Mouse (Mus musculus): ENCODE measurements around the gene Tubgcp2.

The Tubgcp2 gene

GRCm38 (mm10) chr7:140036281-140037170 lies at the start of gene Tubgcp2, which contains the start of gene Zfp511:
TSS of gene Tubgcp2 (minus strand) at chr7:140036669.
TSS of gene Zfp511 (plus strand) at chr7:140036391.
- peak; percentile 87 for DNase-seq

- peak; percentile 77 for DNase-seq
Measured at GRCm38 (mm10) chr7:140082242-140082678, 45.8 kb upstream of the Tubgcp2 start, which contains the start of gene Caly. TSS of gene Caly (minus strand) at chr7:140082548.

DNA sequence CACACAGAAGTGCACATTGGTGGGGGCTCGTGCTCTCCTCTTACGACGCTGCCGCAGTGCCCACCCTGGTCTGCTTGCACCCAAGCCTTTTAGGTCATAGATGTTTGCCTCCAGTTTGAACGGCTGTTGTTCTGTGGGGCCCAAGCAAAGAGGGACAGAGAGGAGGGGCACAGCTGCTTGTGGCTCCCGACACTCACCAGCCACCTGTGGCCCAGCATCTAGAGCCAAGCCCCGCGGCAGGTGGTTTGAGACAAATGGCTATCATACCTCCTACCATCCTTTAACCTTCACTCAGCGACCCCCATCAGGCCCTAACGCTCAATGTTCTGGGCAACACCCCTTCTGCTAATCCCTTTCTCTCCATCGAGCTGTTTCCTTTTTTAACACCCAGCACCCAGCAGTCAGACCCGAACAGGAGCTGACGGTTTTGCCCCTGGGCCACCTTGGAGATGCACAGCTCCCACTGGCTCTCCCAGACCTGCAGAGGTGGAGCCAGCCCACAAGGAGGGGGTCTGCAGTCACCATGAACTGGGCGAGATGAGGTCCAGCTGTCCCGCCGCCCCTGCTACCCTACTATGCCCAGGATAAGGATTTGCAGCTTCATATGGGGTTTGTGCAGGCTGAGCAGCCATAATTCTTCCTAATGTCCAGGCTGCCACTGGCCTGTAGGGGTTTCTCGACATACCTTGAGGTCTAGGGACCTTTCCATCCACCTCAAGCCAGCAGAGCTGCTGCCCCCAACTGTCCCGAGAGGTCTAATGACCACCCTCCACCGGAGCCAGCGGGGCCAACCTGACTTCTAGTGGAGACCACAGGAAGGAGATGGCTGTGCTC lies 45.2 kb upstream of the Tubgcp2 start:
- DNase-seq, result no peak

GRCm38 (mm10) chr7:140080503-140081156 lies 44.2 kb upstream of the Tubgcp2 start:
- peak; percentile 62 for DNase-seq

DNA sequence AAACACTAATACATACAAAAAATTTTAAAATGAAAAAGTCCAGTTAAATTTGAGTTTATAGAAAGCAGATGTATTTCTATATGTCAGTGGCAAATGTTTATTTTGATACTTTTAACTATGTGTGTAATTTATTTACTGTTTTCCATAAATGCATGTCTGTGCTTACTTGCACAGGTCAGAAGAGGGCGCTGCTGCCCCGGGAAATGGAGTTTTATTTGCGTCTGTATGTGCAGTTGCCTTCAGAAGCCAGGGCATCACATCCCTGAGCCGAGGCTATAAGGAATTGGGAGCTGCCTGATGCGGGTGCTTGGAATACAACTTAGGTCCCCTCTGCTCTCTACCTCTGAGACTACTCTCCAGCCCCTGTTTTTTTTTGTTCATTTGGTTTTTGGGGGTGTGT lies 42.2 kb upstream of the Tubgcp2 start:
- peak; percentile 78 for DNase-seq

DNA sequence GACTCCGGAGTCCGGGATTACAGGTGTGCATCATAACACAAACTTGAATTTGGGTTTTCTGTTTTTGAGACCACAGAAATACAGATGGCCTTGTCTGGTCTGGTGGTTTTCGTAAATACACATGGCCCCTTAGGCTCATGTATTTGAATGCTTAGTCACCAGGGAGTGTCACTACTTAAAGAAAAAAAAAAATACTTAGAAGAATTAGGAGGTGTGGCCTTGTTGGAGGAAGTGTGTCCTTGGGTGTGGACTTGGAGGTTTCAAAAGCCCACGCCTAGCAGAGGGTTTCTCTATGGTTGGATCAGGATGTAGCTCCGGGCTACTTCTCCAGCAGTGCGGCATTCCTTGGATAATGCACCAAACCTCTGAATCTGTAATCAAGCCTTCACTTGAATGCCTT lies 41.2 kb upstream of the Tubgcp2 start:
- no peak for DNase-seq

DNA sequence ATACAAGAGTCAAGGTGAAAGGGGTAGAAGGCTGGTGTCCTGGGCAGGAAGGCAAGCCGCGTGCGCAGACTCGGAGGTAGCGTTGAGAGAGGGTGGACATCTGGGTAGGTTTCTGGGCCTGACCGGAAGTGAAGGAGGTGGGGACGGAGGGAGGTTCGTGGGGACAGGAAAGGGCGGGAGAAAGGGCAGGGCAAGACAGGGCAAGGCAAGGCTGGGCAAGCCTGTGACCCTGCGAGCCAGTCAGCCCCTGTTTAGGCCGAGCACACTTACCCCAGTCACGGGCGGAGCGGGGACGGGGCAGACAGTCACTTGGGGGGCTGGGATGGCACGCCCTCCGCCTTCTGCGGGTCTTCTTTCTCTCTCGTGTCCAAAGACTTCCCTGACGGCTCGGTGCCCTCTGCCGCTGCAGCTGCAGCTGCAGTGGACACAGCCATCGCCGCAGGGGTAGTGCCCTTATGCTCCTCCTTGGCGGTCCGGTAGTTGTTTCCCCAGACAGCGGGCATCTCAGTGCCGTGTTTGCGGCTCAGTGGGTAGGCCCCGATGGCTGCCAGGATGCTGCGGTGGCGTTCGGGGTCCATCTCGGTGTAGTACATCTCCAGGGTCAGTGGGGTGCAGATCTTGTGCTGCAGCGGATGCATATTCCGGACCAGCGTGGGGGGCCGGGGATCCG lies 33.7 kb upstream of the Tubgcp2 start:
- no peak for DNase-seq

DNA sequence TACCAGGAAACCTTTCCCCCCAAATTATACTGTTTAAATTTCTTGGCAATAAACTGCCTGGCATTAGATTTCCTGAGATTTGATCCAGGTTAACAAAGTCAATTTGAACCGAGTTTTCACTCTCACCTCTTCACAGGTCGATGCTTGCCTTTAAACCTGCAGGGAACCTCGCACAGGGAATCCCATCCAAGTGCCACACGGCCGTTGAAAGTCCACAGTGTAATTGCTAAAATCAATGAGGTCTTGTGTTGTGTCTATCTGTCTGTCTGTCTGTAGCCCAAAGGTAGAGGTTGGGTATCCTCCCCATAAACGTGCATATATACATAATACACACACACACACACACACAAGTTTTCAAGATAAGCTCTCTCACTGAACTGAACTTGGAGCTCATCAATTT lies 30.9 kb upstream of the Tubgcp2 start:
- no peak for DNase-seq

DNA sequence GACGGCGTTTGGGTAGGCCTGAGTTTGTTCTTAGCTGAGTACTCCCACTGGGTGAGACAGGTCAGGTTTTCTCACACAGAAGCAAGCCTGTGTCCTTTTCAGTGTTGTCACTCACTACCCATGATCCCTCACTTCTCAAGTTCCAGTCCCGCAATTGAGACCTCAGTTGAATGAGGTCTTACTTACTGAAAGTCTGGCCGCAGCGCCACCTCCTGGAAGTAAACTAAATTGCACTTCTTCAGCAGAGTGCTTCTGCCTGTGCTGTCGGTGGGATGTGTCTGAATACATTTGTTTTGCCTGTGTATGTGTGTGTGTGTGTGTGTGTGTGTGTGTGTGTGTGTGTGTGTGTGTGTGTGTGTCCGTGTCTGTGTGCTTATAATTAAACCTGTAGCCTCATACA lies 26.6 kb upstream of the Tubgcp2 start:
- DNase-seq, result peak; percentile 83

GRCm38 (mm10) chr7:140062307-140062706 lies 25.8 kb upstream of the Tubgcp2 start:
- DNase-seq, result peak; percentile 44

- no peak for DNase-seq
Measured at GRCm38 (mm10) chr7:140061832-140062130, 25.3 kb upstream of the Tubgcp2 start.

GRCm38 (mm10) chr7:140060936-140061831 lies 24.7 kb upstream of the Tubgcp2 start:
- peak; percentile 23 for DNase-seq

- DNase-seq, result no peak
Measured at GRCm38 (mm10) chr7:140059601-140060000, 23.1 kb upstream of the Tubgcp2 start.

GRCm38 (mm10) chr7:140058528-140058927 lies 22.1 kb upstream of the Tubgcp2 start:
- no peak for DNase-seq

DNA sequence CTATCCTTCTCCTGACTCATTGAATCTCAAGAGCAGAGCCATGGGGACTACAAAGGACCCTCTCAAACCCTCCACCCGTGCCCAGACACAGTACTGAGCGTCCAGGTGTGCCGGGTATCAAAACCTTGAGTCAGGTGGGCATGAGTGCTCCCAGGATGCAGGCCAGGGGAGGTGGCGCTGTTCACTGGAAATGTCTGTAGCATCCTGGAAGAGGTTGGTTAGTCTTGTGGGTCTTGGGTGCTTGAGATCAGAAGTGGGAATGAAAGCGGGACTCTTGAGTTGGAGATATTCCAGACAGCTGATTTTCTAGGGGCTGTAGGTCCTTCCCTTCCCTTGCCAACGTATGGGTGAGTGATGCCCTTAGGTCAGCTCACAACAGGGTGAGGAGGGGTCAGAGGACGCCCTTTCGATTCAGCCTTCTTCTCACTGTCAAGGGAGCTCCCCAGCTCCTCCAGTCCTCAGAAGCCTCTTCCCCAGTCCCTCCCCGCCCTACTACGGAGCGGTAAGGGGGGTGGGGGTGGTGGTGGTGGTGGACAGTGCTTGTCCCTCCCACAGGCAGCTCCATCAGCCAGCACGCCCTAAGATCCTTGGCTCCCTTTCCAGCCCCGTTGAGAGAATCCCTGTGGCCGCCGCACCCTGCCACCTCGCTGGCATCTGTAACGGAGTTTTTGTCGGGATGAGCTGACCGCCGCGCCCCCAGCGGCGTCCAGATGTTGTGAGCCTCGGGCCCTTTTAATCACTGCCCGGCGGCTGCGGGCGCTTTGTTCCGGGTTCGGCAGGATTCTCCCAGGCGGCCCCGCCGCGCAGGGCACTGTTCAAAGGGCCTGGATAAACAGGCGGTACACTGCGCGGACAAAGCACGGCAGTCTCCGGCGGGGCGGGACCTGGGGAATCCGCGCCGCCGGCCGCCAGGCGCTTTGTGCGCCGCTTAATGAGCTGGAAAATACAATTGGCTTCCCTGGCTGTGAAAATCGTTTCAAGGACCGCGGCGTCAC lies 21.2 kb upstream of the Tubgcp2 start:
- DNase-seq, result no peak

DNA sequence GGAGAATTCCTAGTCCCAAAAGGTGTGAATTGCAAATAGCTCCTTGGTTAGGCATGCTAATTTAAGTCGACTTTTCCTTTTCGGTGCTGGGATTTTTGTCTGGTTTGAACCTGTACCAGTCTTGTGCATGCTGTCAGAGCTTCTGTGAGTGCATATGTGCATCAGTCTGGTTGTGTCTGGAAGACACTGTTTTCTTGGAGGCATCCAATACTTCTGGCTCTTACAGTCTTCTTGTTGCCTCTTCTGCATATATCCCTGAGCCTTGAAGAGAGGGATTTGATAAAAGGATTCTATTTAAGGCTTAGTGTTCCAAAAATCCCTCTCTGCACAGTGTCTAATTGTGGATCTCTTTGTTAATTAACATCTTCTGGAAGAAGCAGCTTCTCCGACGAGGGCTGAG lies 17.7 kb upstream of the Tubgcp2 start:
- DNase-seq, result no peak

DNA sequence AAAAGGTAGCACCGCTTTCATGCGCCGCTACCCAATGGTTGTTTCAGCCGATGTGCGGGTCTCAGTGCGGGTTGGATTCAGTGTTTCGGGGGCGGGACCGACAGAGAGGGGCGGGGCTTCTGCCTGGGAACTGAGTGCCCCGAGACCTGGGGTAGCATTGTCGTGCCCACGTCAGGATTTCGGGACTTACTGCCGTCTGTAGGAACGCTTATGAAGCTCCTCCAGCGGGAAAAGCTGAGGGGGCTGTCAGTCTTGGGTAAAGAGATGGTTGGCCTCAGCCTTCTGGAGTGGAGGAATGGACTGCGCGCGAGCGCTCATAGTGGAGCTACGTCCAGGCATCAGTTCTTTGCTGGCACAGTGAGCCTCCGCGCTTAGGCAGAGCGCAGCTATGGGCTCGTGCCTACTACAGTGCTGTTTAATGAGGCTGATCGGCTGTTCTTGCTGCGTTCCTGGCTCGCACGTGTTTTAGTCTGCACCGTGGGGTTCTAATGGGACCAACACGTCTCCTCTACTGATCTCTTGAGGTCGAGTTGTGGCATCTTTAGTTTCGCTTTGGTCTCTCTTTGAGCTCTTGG lies 12.7 kb upstream of the Tubgcp2 start:
- peak; percentile 64 for DNase-seq

DNA sequence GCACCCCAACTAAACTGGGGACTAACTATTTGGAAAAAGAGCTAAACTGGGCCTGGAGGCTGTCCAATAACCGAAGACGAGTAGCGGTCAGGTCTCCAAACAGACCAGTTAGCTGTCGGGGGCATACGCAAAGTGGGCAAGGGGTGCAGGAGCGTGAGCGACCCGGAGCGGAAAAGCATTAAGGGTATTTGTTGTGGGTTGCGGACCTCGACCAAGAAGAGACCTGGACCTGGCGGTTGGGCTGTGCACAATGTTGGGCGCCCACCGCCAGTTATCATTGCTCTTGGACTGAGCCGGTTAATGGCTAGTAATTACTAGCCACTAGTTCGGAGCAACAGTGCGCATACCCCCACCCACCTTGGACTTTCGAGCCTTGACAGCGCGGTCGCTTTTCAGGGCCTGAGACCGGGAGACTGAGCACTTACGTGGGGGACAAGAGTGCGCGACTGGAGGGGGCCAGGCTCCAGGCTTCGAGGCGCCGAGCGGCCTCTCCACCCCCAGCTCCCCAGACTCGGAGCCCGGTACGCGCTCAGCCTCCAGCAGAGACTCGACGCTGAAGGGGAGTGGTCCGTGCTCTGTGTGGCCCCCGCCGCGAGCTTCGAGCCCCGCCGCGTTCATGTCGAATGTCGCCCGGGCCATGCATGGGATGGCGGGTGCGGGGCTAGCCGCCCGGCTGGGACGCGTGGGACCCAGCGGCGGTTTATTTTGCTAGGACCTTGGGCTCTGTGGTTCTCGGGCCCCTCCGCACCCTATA lies 12.1 kb upstream of the Tubgcp2 start, which contains the start of gene Msx3:
Gene Msx3, minus strand, starts transcription at position 729 of the 754 bp plus-strand sequence.
- peak; percentile 36 for DNase-seq

- DNase-seq, result peak; percentile 38
Measured at GRCm38 (mm10) chr7:140047811-140048311, 11.4 kb upstream of the Tubgcp2 start.

Data from thymus, postnatal 4 days (tissue).